12 mouse cellular contexts compared by ENCODE assay signal in genomic region chr10:79808728-79809127, GRCm38 (mm10). TPM values are rescaled to one million over a fixed set of nuclear protein-coding genes. Genes with fewer than 3 reads are reported as not detected.
DNase-seq lines count a peak whose midpoint lies in the region; ATAC-seq and TF ChIP-seq lines count a peak whose summit lies in the region.
"Had no signal": no experiment of that assay in that cellular context is flagged by ENCODE, and none has a peak within 500 bp of the region (broad histone marks: within the 10 kb centered on the region; RNA-seq: fewer than 3 reads in every experiment).

No protein-coding gene starts in this region.

- no peaks in the 10 kb centered on the region for H3K27me3 ChIP-seq in intestine, embryonic 14.5 days (replicated peaks; ENCODE audit: control insufficient read depth, insufficient read depth, low read length)
- no peaks in the 10 kb centered on the region for H3K27me3 ChIP-seq in intestine, postnatal 0 days (replicated peaks; ENCODE audit: control insufficient read depth, insufficient read depth, low read length)
- H3K27me3 ChIP-seq in midbrain, embryonic 12.5 days = no peaks in the 10 kb centered on the region
- H3K27me3 ChIP-seq in midbrain, embryonic 11.5 days (ENCODE audit: control insufficient read depth, insufficient read depth, low read length) = no peaks in the 10 kb centered on the region
- no peaks in the 10 kb centered on the region for H3K27me3 ChIP-seq in hindbrain, embryonic 13.5 days
- H3K27me3 ChIP-seq: hindbrain, embryonic 15.5 days had no signal

- peaks cover 18% of the 10 kb centered on the region; the same call in 1 of the 2 replicates for H3K36me3 ChIP-seq in intestine, embryonic 14.5 days (ENCODE audit: control insufficient read depth, insufficient read depth, low read length)
- H3K36me3 ChIP-seq in intestine, postnatal 0 days (ENCODE audit: control insufficient read depth, insufficient read depth) = no peaks in the 10 kb centered on the region
- peaks cover 60% of the 10 kb centered on the region for H3K36me3 ChIP-seq in midbrain, embryonic 12.5 days
- peaks cover 12% of the 10 kb centered on the region for H3K36me3 ChIP-seq in midbrain, embryonic 11.5 days (ENCODE audit: control insufficient read depth, insufficient read depth, low read length)
- peaks cover 60% of the 10 kb centered on the region for H3K36me3 ChIP-seq in hindbrain, embryonic 13.5 days

- TF ChIP-seq CTCF in intestine, postnatal 0 days (IDR thresholded peaks at IDR 0.05; ENCODE audit: low read depth) = no peak

- H3K4me3 ChIP-seq in intestine, embryonic 14.5 days (ENCODE audit: low read depth, low read length) = no peak overlapping the region
- no peak overlapping the region for H3K4me3 ChIP-seq in intestine, postnatal 0 days (ENCODE audit: low read depth, low read length)
- no peak overlapping the region for H3K4me3 ChIP-seq in midbrain, embryonic 12.5 days
- H3K4me3 ChIP-seq in midbrain, embryonic 11.5 days (ENCODE audit: low read depth, low read length) = no peak overlapping the region
- no peak overlapping the region for H3K4me3 ChIP-seq in hindbrain, embryonic 13.5 days
- H3K4me3 ChIP-seq: hindbrain, embryonic 15.5 days had no signal

- 87% methylated on average over 11 of the region's 11 CpGs for WGBS in intestine, embryonic 14.5 days
- 82% methylated on average over 11 of the region's 11 CpGs for WGBS in intestine, postnatal 0 days
- 93% methylated on average over 11 of the region's 11 CpGs for WGBS in midbrain, embryonic 12.5 days
- WGBS in midbrain, embryonic 11.5 days = 91% methylated on average over 11 of the region's 11 CpGs
- 87% methylated on average over 11 of the region's 11 CpGs for WGBS in hindbrain, embryonic 13.5 days

- 0 out of 2 replicates have a peak overlapping the region, but pooled peaks have one; percentile 22 for H3K27ac ChIP-seq in intestine, embryonic 14.5 days (ENCODE audit: low read depth)
- H3K27ac ChIP-seq in intestine, postnatal 0 days (ENCODE audit: low read depth, low read length) = no peak overlapping the region
- H3K27ac ChIP-seq in midbrain, embryonic 12.5 days (replicated peaks) = peak overlapping the region; percentile 75; the same call in 1 of the 2 replicates
- H3K27ac ChIP-seq in midbrain, embryonic 11.5 days (ENCODE audit: low read depth, low read length) = no peak overlapping the region
- peak overlapping the region; percentile 98; the same call in 1 of the 2 replicates for H3K27ac ChIP-seq in hindbrain, embryonic 13.5 days

- H3K9me3 ChIP-seq in intestine, embryonic 14.5 days (ENCODE audit: control insufficient read depth, low read length) = no peaks in the 10 kb centered on the region
- no peaks in the 10 kb centered on the region for H3K9me3 ChIP-seq in intestine, postnatal 0 days (ENCODE audit: control insufficient read depth)
- H3K9me3 ChIP-seq in midbrain, embryonic 12.5 days = no peaks in the 10 kb centered on the region
- H3K9me3 ChIP-seq in midbrain, embryonic 11.5 days (ENCODE audit: control insufficient read depth, low read length) = no peaks in the 10 kb centered on the region
- no peaks in the 10 kb centered on the region for H3K9me3 ChIP-seq in hindbrain, embryonic 13.5 days
- H3K9me3 ChIP-seq: hindbrain, embryonic 15.5 days had no signal

- ATAC-seq in intestine, embryonic 14.5 days (replicated peaks; ENCODE audit: low FRiP score, low TSS enrichment, low read depth) = no peak
- ATAC-seq in intestine, postnatal 0 days = no peak
- no peak for ATAC-seq in midbrain, embryonic 12.5 days (ENCODE audit: low FRiP score, low read depth)
- no peak for ATAC-seq in midbrain, embryonic 11.5 days (ENCODE audit: low FRiP score)
- ATAC-seq in hindbrain, embryonic 13.5 days (ENCODE audit: low FRiP score) = no peak

- H3K4me2 ChIP-seq in intestine, embryonic 14.5 days (ENCODE audit: low read length) = no peak overlapping the region
- no peak overlapping the region for H3K4me2 ChIP-seq in intestine, postnatal 0 days (replicated peaks; ENCODE audit: low read depth)
- no peak overlapping the region for H3K4me2 ChIP-seq in midbrain, embryonic 12.5 days (replicated peaks)
- no peak overlapping the region for H3K4me2 ChIP-seq in midbrain, embryonic 11.5 days
- no peak overlapping the region for H3K4me2 ChIP-seq in hindbrain, embryonic 13.5 days
- H3K4me2 ChIP-seq: hindbrain, embryonic 15.5 days; liver, embryonic 11.5 days had no signal

- DNase-seq in intestine, embryonic 14.5 days (ENCODE audit: low spot score) = no peak
- no peak for DNase-seq in midbrain, embryonic 11.5 days (ENCODE audit: low spot score, missing footprints)
- DNase-seq in lung, postnatal 25 days (ENCODE audit: low spot score) = peak; percentile 56
- DNase-seq in retina, embryonic 14.5 days (ENCODE audit: low spot score) = no peak
- DNase-seq: adrenal gland, postnatal 36 days; cerebellum, adult 8-10 months; midbrain, embryonic 14.5 days had no signal

- H3K9ac ChIP-seq in intestine, embryonic 14.5 days (ENCODE audit: low read length) = no peak overlapping the region
- no peak overlapping the region for H3K9ac ChIP-seq in intestine, postnatal 0 days (ENCODE audit: low read depth, low read length)
- no peak overlapping the region for H3K9ac ChIP-seq in midbrain, embryonic 12.5 days (replicated peaks)
- no peak overlapping the region for H3K9ac ChIP-seq in midbrain, embryonic 11.5 days (ENCODE audit: low read length)
- no peak overlapping the region for H3K9ac ChIP-seq in hindbrain, embryonic 13.5 days
- H3K9ac ChIP-seq: hindbrain, embryonic 15.5 days had no signal

- peaks cover 9% of the 10 kb centered on the region for H3K4me1 ChIP-seq in intestine, embryonic 14.5 days (replicated peaks; ENCODE audit: control insufficient read depth, insufficient read depth, low read length)
- H3K4me1 ChIP-seq in intestine, postnatal 0 days (replicated peaks; ENCODE audit: control insufficient read depth, insufficient read depth, low read length) = no peaks in the 10 kb centered on the region
- peaks cover 40% of the 10 kb centered on the region for H3K4me1 ChIP-seq in midbrain, embryonic 12.5 days
- H3K4me1 ChIP-seq in midbrain, embryonic 11.5 days (ENCODE audit: control insufficient read depth, insufficient read depth, low read length) = peaks cover 15% of the 10 kb centered on the region
- peaks cover 46% of the 10 kb centered on the region for H3K4me1 ChIP-seq in hindbrain, embryonic 13.5 days (replicated peaks)

RNA-seq across cellular contexts. Expression of gene Misp, which starts 12.1 kb away (rescaled TPM):
- polyA plus RNA-seq in intestine, embryonic 14.5 days (2014; fragmentation: Nextera tagmentation; extraction: Ambion mirVana) = 78.3 and 87.9 TPM in 2 replicates
- 254 and 255 TPM in 2 replicates for polyA plus RNA-seq in intestine, postnatal 0 days (2015; fragmentation: Nextera tagmentation; extraction: Ambion mirVana)
- polyA plus RNA-seq in midbrain, embryonic 12.5 days (2016; fragmentation: Nextera tagmentation; extraction: Ambion mirVana) = 0.94 and 1.0 TPM in 2 replicates
- polyA plus RNA-seq in midbrain, embryonic 11.5 days (2014; fragmentation: Nextera tagmentation; extraction: Ambion mirVana) = 0.41 TPM in 1 of 2 replicates, not detected in the other
- polyA plus RNA-seq in hindbrain, embryonic 13.5 days (2015; fragmentation: Nextera tagmentation; extraction: Ambion mirVana) = 0.84 and 1.0 TPM in 2 replicates

RNA-seq across cellular contexts. Expression of gene Palm, which starts 15.4 kb away (rescaled TPM):
- 63.4 and 66.2 TPM in 2 replicates for polyA plus RNA-seq in intestine, embryonic 14.5 days (2014; fragmentation: Nextera tagmentation; extraction: Ambion mirVana)
- polyA plus RNA-seq in intestine, postnatal 0 days (2015; fragmentation: Nextera tagmentation; extraction: Ambion mirVana) = 19.9 and 21.1 TPM in 2 replicates
- polyA plus RNA-seq in midbrain, embryonic 12.5 days (2016; fragmentation: Nextera tagmentation; extraction: Ambion mirVana) = 198 and 204 TPM in 2 replicates
- 109 and 129 TPM in 2 replicates for polyA plus RNA-seq in midbrain, embryonic 11.5 days (2014; fragmentation: Nextera tagmentation; extraction: Ambion mirVana)
- 240 and 252 TPM in 2 replicates for polyA plus RNA-seq in hindbrain, embryonic 13.5 days (2015; fragmentation: Nextera tagmentation; extraction: Ambion mirVana)

RNA-seq across cellular contexts. Expression of gene Prss57, which starts 18.0 kb away (rescaled TPM):
- 0.45 TPM in 1 of 2 replicates, not detected in the other for polyA plus RNA-seq in intestine, embryonic 14.5 days (2014; fragmentation: Nextera tagmentation; extraction: Ambion mirVana)
- 0.07 TPM in 1 of 2 replicates, not detected in the other for polyA plus RNA-seq in intestine, postnatal 0 days (2015; fragmentation: Nextera tagmentation; extraction: Ambion mirVana)
- polyA plus RNA-seq in midbrain, embryonic 12.5 days (2016; fragmentation: Nextera tagmentation; extraction: Ambion mirVana) = 0.27 TPM in 1 of 2 replicates, not detected in the other
- 0.10 and 0.40 TPM in 2 replicates for polyA plus RNA-seq in midbrain, embryonic 11.5 days (2014; fragmentation: Nextera tagmentation; extraction: Ambion mirVana)
- 0.18 TPM in 1 of 2 replicates, not detected in the other for polyA plus RNA-seq in hindbrain, embryonic 13.5 days (2015; fragmentation: Nextera tagmentation; extraction: Ambion mirVana)

RNA-seq across cellular contexts. Expression of gene Fstl3, which starts 31.7 kb away (rescaled TPM):
- polyA plus RNA-seq in intestine, embryonic 14.5 days (2014; fragmentation: Nextera tagmentation; extraction: Ambion mirVana) = 10.1 and 11.1 TPM in 2 replicates
- polyA plus RNA-seq in intestine, postnatal 0 days (2015; fragmentation: Nextera tagmentation; extraction: Ambion mirVana) = 7.3 and 8.9 TPM in 2 replicates
- polyA plus RNA-seq in midbrain, embryonic 12.5 days (2016; fragmentation: Nextera tagmentation; extraction: Ambion mirVana) = 1.0 and 1.6 TPM in 2 replicates
- 0.60 and 1.2 TPM in 2 replicates for polyA plus RNA-seq in midbrain, embryonic 11.5 days (2014; fragmentation: Nextera tagmentation; extraction: Ambion mirVana)
- 1.3 and 1.4 TPM in 2 replicates for polyA plus RNA-seq in hindbrain, embryonic 13.5 days (2015; fragmentation: Nextera tagmentation; extraction: Ambion mirVana)

RNA-seq across cellular contexts. Expression of gene Rnf126, which starts 42.0 kb away (rescaled TPM):
- 80.3 and 90.3 TPM in 2 replicates for polyA plus RNA-seq in intestine, embryonic 14.5 days (2014; fragmentation: Nextera tagmentation; extraction: Ambion mirVana)
- polyA plus RNA-seq in intestine, postnatal 0 days (2015; fragmentation: Nextera tagmentation; extraction: Ambion mirVana) = 41.2 and 43.5 TPM in 2 replicates
- 98.8 and 104 TPM in 2 replicates for polyA plus RNA-seq in midbrain, embryonic 12.5 days (2016; fragmentation: Nextera tagmentation; extraction: Ambion mirVana)
- polyA plus RNA-seq in midbrain, embryonic 11.5 days (2014; fragmentation: Nextera tagmentation; extraction: Ambion mirVana) = 69.9 and 81.9 TPM in 2 replicates
- 87.9 and 90.7 TPM in 2 replicates for polyA plus RNA-seq in hindbrain, embryonic 13.5 days (2015; fragmentation: Nextera tagmentation; extraction: Ambion mirVana)

Comparison
In these comparisons a context has a peak if more than half of its experiments do, and no peak if none do; other contexts are left out.
1. H3K27ac ChIP-seq: peak in intestine, embryonic 14.5 days (single experiment), midbrain, embryonic 12.5 days (single experiment) and hindbrain, embryonic 13.5 days (single experiment); none in intestine, postnatal 0 days (single experiment) and midbrain, embryonic 11.5 days (single experiment).
2. RNA of gene Misp, which starts 12.1 kb away (polyA plus RNA-seq): 254 to 255 TPM in intestine, postnatal 0 days and 78.3 to 87.9 TPM in intestine, embryonic 14.5 days; 0.84 to 1.0 TPM in hindbrain, embryonic 13.5 days, 0.94 to 1.0 TPM in midbrain, embryonic 12.5 days and 0.41 TPM in midbrain, embryonic 11.5 days; every median in the first group is over 10 times any median in the second.